8 mouse cellular contexts compared by ENCODE assay signal in genomic region chr7:44892276-44892921, GRCm38 (mm10). TPM values are rescaled to one million over a fixed set of nuclear protein-coding genes. Genes with fewer than 3 reads are reported as not detected.
DNase-seq lines count a peak whose midpoint lies in the region; ATAC-seq and TF ChIP-seq lines count a peak whose summit lies in the region.

Med25 (minus strand) TSS chr7:44892712.

- WGBS in forebrain, embryonic 13.5 days = under 1% methylated on average over 56 of the region's 56 CpGs
- WGBS in large intestine, adult 2 months = under 1% methylated on average over 56 of the region's 56 CpGs
- under 1% methylated on average over 56 of the region's 56 CpGs for WGBS in liver, postnatal 0 days (ENCODE audit: insufficient replicate concordance)
- WGBS in neural tube, embryonic 14.5 days = under 1% methylated on average over 56 of the region's 56 CpGs

- TF ChIP-seq POLR2A in ES-Bruce4 (IDR thresholded peaks at IDR 0.05; ENCODE audit: insufficient read depth, low read length) = peak; percentile 55

- H3K27ac ChIP-seq in ES-Bruce4 (ENCODE audit: insufficient read depth, low read length) = peak within 1 kb of the TSS; percentile 84
- H3K27ac ChIP-seq in forebrain, embryonic 13.5 days = peak within 1 kb of the TSS; percentile 96
- H3K27ac ChIP-seq in liver, postnatal 0 days (ENCODE audit: low read depth) = peak within 1 kb of the TSS; percentile 95
- peak within 1 kb of the TSS; percentile 97 for H3K27ac ChIP-seq in neural tube, embryonic 14.5 days (ENCODE audit: low read depth, low read length)

- peak; percentile 57; the same call in 1 of the 2 replicates for ATAC-seq in cerebellum, adult (ENCODE audit: insufficient number of reproducible peaks, low FRiP score, low TSS enrichment)
- ATAC-seq in forebrain, embryonic 13.5 days = peak; percentile 78
- ATAC-seq in liver, postnatal 0 days = peak; percentile 78
- ATAC-seq in neural tube, embryonic 14.5 days (ENCODE audit: low read depth) = peak; percentile 76

- intact Hi-C loops in heart, postnatal 10 days (cut with DNase I) = no loop called here

- H3K9me3 ChIP-seq in ES-Bruce4 (replicated peaks; ENCODE audit: control insufficient read depth, insufficient read depth, low read length, poor library complexity, severe bottlenecking) = no peaks in the 10 kb centered on the region
- no peaks in the 10 kb centered on the region for H3K9me3 ChIP-seq in forebrain, embryonic 13.5 days (replicated peaks)
- no peaks in the 10 kb centered on the region for H3K9me3 ChIP-seq in liver, postnatal 0 days (ENCODE audit: low read length)
- no peaks in the 10 kb centered on the region for H3K9me3 ChIP-seq in neural tube, embryonic 14.5 days (ENCODE audit: control insufficient read depth, low read length)

- H3K27me3 ChIP-seq in ES-Bruce4 (ENCODE audit: control insufficient read depth, insufficient read depth, low read length, poor library complexity, severe bottlenecking) = no peaks in the 10 kb centered on the region
- H3K27me3 ChIP-seq in forebrain, embryonic 13.5 days = no peaks in the 10 kb centered on the region
- H3K27me3 ChIP-seq in liver, postnatal 0 days (ENCODE audit: insufficient read depth, low read length) = no peaks in the 10 kb centered on the region
- H3K27me3 ChIP-seq in neural tube, embryonic 14.5 days (ENCODE audit: control insufficient read depth, insufficient read depth, low read length) = no peaks in the 10 kb centered on the region

- peak; percentile 93 to 95 for DNase-seq in heart, postnatal 10 days
- DNase-seq in large intestine, adult 2 months (ENCODE audit: low read depth, low spot score) = no peak
- peak; percentile 88 for DNase-seq in liver, postnatal 0 days
- peak; percentile 89 for DNase-seq in testis, postnatal 10 days (ENCODE audit: low spot score)

- H3K4me2 ChIP-seq in forebrain, embryonic 13.5 days = peak within 1 kb of the TSS; percentile 95
- peak within 1 kb of the TSS; percentile 95 for H3K4me2 ChIP-seq in liver, postnatal 0 days (ENCODE audit: low read depth, low read length)
- H3K4me2 ChIP-seq in neural tube, embryonic 14.5 days (ENCODE audit: low read depth, low read length) = peak within 1 kb of the TSS; percentile 83

- peaks cover 10% of the 10 kb centered on the region for H3K36me3 ChIP-seq in ES-Bruce4 (ENCODE audit: control insufficient read depth, insufficient read depth, low read length, poor library complexity, severe bottlenecking)
- H3K36me3 ChIP-seq in forebrain, embryonic 13.5 days (ENCODE audit: poor library complexity, severe bottlenecking) = peaks cover 30% of the 10 kb centered on the region
- H3K36me3 ChIP-seq in liver, postnatal 0 days (replicated peaks; ENCODE audit: insufficient read depth, low read length) = 0 out of 2 replicates have a peak, but pooled peaks cover 6% of the 10 kb centered on the region
- H3K36me3 ChIP-seq in neural tube, embryonic 14.5 days (ENCODE audit: control insufficient read depth, insufficient read depth, low read length) = peaks cover 5% of the 10 kb centered on the region; the same call in 1 of the 2 replicates

- 0 out of 2 replicates have a peak, but pooled peaks have one; percentile 13 for TF ChIP-seq EP300 in ES-Bruce4 (IDR thresholded peaks at IDR 0.05; ENCODE audit: insufficient read depth, low read depth, low read length)
- no peak for TF ChIP-seq EP300 in liver, postnatal 0 days (IDR thresholded peaks at IDR 0.05; ENCODE audit: low read depth)

- H3K4me1 ChIP-seq in ES-Bruce4 (ENCODE audit: control insufficient read depth, insufficient read depth, low read length) = peaks cover 3% of the 10 kb centered on the region
- peaks cover 61% of the 10 kb centered on the region for H3K4me1 ChIP-seq in forebrain, embryonic 13.5 days
- H3K4me1 ChIP-seq in liver, postnatal 0 days (ENCODE audit: insufficient read depth) = peaks cover 34% of the 10 kb centered on the region
- peaks cover 39% of the 10 kb centered on the region for H3K4me1 ChIP-seq in neural tube, embryonic 14.5 days (ENCODE audit: control insufficient read depth, insufficient read depth, low read length)

- no peak for TF ChIP-seq CTCF in ES-Bruce4 (IDR thresholded peaks at IDR 0.05; ENCODE audit: low read depth, low read length)
- TF ChIP-seq CTCF in liver, postnatal 0 days (IDR thresholded peaks at IDR 0.05; ENCODE audit: low read depth) = no peak

- peak within 1 kb of the TSS; percentile 82 for H3K9ac ChIP-seq in ES-Bruce4 (ENCODE audit: low read depth, poor library complexity, severe bottlenecking)
- H3K9ac ChIP-seq in forebrain, embryonic 13.5 days = peak within 1 kb of the TSS; percentile 91
- H3K9ac ChIP-seq in liver, postnatal 0 days (replicated peaks) = peak within 1 kb of the TSS; percentile 82
- peak within 1 kb of the TSS; percentile 86 for H3K9ac ChIP-seq in neural tube, embryonic 14.5 days (replicated peaks; ENCODE audit: low read depth, low read length)

- H3K4me3 ChIP-seq in ES-Bruce4 (ENCODE audit: low read depth, low read length) = peak within 1 kb of the TSS; percentile 94
- H3K4me3 ChIP-seq in forebrain, embryonic 13.5 days = peak within 1 kb of the TSS; percentile 85
- H3K4me3 ChIP-seq in liver, postnatal 0 days (ENCODE audit: low read depth, low read length) = peak within 1 kb of the TSS; percentile 82
- H3K4me3 ChIP-seq in neural tube, embryonic 14.5 days (ENCODE audit: low read depth, low read length) = peak within 1 kb of the TSS; percentile 79

RNA-seq across cellular contexts. Expression of gene Med25, which starts in this region (rescaled TPM):
- 54.0 and 65.6 TPM in 2 replicates for polyA plus RNA-seq in ES-Bruce4 (2011; ENCODE audit: insufficient read depth, insufficient read length, low read depth, missing spikeins)
- 145 and 165 TPM in 2 replicates for polyA plus RNA-seq in forebrain, embryonic 13.5 days (2015; fragmentation: Nextera tagmentation; extraction: Ambion mirVana)
- total RNA-seq in heart, postnatal 10 days (2021) = 10 to 100 TPM; 67.7 to 77.1 TPM
- 69.4 and 102 TPM in 2 replicates for polyA plus RNA-seq in large intestine, adult 2 months (2012; rRNA removed)
- 35.6 and 37.7 TPM in 2 replicates for polyA plus RNA-seq in liver, postnatal 0 days (2015; fragmentation: Nextera tagmentation; extraction: Ambion mirVana)
- 85.7 and 91.1 TPM in 2 replicates for polyA plus RNA-seq in neural tube, embryonic 14.5 days (2014; fragmentation: Nextera tagmentation; extraction: Ambion mirVana)
